Mouse (Mus musculus): Measurements from ENCODE around the gene Fam149a. TPM values are rescaled to one million over a fixed set of nuclear protein-coding genes. Genes with fewer than 3 reads are reported as not detected.

The Fam149a gene
- total RNA-seq (2023), result 0.18 TPM

GRCm38 (mm10) chr8:45381963-45382347, at the start of gene Fam149a:
Gene Fam149a (minus strand): TSS chr8:45382291.

GRCm38 (mm10) chr8:45410882-45411281, 28.8 kb upstream of the Fam149a start, which contains the start of gene Tlr3:
Gene Tlr3 (minus strand): TSS chr8:45411080.

GRCm38 (mm10) chr8:45332685-45333409, 49.2 kb downstream of the Fam149a start, which contains the start of gene Cyp4v3:
Gene Cyp4v3 (minus strand): TSS chr8:45333216.

GRCm38 (mm10) chr8:45308366-45308765, 73.7 kb downstream of the Fam149a start, which contains the start of gene Gm45753:
Gene Gm45753 (minus strand): TSS chr8:45308466.

GRCm38 (mm10) chr8:45294687-45295086, 87.4 kb downstream of the Fam149a start, which contains the start of gene Klkb1:
Gene Klkb1 (minus strand): TSS chr8:45294859.

Other genes starting within 250 kb of the Fam149a start
- not detected for gene F11, start 120.3 kb downstream of the Fam149a start, total RNA-seq (2023)
- gene Klkb1, start 87.4 kb downstream of the Fam149a start, total RNA-seq (2023), result not detected
- gene Gm45753, start 73.8 kb downstream of the Fam149a start, total RNA-seq (2023), result not detected
- 6.9 TPM for gene Cyp4v3, start 49.1 kb downstream of the Fam149a start, total RNA-seq (2023)
- gene Tlr3, start 28.8 kb upstream of the Fam149a start, total RNA-seq (2023), result 2.8 TPM
- gene Sorbs2, start 125.5 kb upstream of the Fam149a start, total RNA-seq (2023), result 1.3 TPM

Measured in CD8-positive naive resting alpha-beta T cell, adult 57 days (primary cell).